Mouse (Mus musculus): Measurements from ENCODE around the gene Kat7. TPM values are rescaled to one million over a fixed set of nuclear protein-coding genes. Genes with fewer than 3 reads are reported as not detected.

Kat7 gene
- polyA plus RNA-seq, 1 experiment: 51.1 TPM

DNA sequence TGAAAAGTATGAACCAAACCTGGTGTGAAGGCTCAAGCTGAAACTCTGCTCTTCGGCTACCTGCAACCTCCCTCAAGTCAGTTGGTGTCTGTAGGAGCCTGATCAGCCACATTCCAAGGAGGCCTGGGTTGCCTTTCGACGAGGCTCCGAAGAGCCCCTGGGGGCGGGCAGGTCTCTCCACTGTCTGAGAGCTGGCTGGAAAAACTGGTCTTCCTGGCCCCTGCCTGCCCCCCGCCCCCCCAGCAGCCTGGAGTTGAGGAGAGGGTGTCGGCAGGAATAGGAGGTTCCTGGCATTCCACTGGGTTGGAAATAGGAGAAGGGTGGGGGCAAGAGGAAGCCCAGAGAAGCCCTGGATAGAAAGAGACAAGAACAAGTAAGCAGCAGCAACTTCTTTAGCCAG, 84.6 kb downstream of the Kat7 start:
- TF ChIP-seq POLR2A (IDR thresholded peaks at IDR 0.05; ENCODE audit: extremely low read depth, insufficient read depth, low read length): no peak
- TF ChIP-seq CTCF (IDR thresholded peaks at IDR 0.05; ENCODE audit: extremely low read depth, insufficient read depth, low read length): no peak
- H3K4me3 ChIP-seq (ENCODE audit: insufficient read depth, low read length): no peak overlapping the region

More for the DNA sequence above, 84.6 kb downstream of the Kat7 start:
- Histone ChIP-seq H3K27ac (ENCODE audit: insufficient read depth, low read length) (no peak overlapping the region), H3K4me1 (ENCODE audit: control insufficient read depth, insufficient read depth, low read length) (no peaks in the 10 kb centered on the region)

Other genes with a start within 250 kb of the Kat7 start
- gene Itga3, start 233.4 kb downstream of the Kat7 start, polyA plus RNA-seq (2012; rRNA removed): 15.3 and 17.7 TPM in 2 replicates
- not detected in 2 replicates for gene Dlx3, start 190.1 kb downstream of the Kat7 start, polyA plus RNA-seq (2012; rRNA removed)
- 0.26 and 0.29 TPM in 2 replicates for gene Dlx4, start 164.0 kb downstream of the Kat7 start, polyA plus RNA-seq (2012; rRNA removed)
- gene Tac4, start 48.7 kb downstream of the Kat7 start, polyA plus RNA-seq (2012; rRNA removed): not detected in 2 replicates
- 7.5 and 7.7 TPM in 2 replicates for gene Fam117a, start 26.8 kb upstream of the Kat7 start, polyA plus RNA-seq (2012; rRNA removed)
- gene Slc35b1, start 74.4 kb upstream of the Kat7 start, polyA plus RNA-seq (2012; rRNA removed): 77.9 and 78.2 TPM in 2 replicates
- gene Spop, start 103.8 kb upstream of the Kat7 start, polyA plus RNA-seq (2012; rRNA removed): 128 and 136 TPM in 2 replicates
- 30.2 and 33.4 TPM in 2 replicates for gene Nxph3, start 204.3 kb upstream of the Kat7 start, polyA plus RNA-seq (2012; rRNA removed)